Mouse (Mus musculus) neural tube, embryonic 14.5 days (tissue): ENCODE results near the gene Atxn1. TPM values are rescaled to one million over a fixed set of nuclear protein-coding genes. Genes with fewer than 3 reads are reported as not detected.

ENCODE experiments used
- ATAC-seq: fragments of 200-750 bp; cut with Nextera tagmentation; 2 replicates; pipeline ENCODE4 v1.8.0; 2017; ENCODE audit warnings: low read depth, mild to moderate bottlenecking, moderate TSS enrichment, moderate library complexity
- H3K27ac ChIP-seq: fragments of 300-500 bp; sonication (generic); 2 replicates; pipeline ENCODE4 v1.5.1; 2014; ENCODE audit warnings: low read depth, mild to moderate bottlenecking, control low read depth, low read length, moderate library complexity, mixed read lengths
- H3K27me3 ChIP-seq: fragments of 300-500 bp; sonication (generic); 2 replicates; pipeline ENCODE4 v1.6.1; 2014; ENCODE audit warnings: low read length; ENCODE audit not compliant: control insufficient read depth, insufficient read depth
- H3K36me3 ChIP-seq: fragments of 300-500 bp; sonication (generic); 2 replicates; pipeline ENCODE4 v1.6.1; 2014; ENCODE audit warnings: low read length, mixed read lengths; ENCODE audit not compliant: control insufficient read depth, insufficient read depth
- H3K4me1 ChIP-seq: fragments of 300-500 bp; sonication (generic); 2 replicates; pipeline ENCODE4 v1.6.1; 2014; ENCODE audit warnings: low read length; ENCODE audit not compliant: control insufficient read depth, insufficient read depth
- H3K4me2 ChIP-seq: fragments of 300-500 bp; sonication (generic); 2 replicates; pipeline ENCODE4 v1.6.1; 2014; ENCODE audit warnings: mild to moderate bottlenecking, low read depth, low read length, control low read depth
- H3K4me3 ChIP-seq: fragments of 300-500 bp; sonication (generic); 2 replicates; pipeline ENCODE4 v1.5.1; 2014; ENCODE audit warnings: low read depth, low read length, control low read depth, mixed read lengths
- H3K9ac ChIP-seq: fragments of 300-500 bp; sonication (generic); replicated peaks from 2 replicates; pipeline ENCODE4 v1.6.1; 2014; ENCODE audit warnings: low read depth, mild to moderate bottlenecking, control low read depth, low read length, mixed read lengths
- H3K9me3 ChIP-seq: fragments of 300-500 bp; sonication (generic); 2 replicates; pipeline ENCODE4 v1.6.1; 2016; ENCODE audit warnings: low read length; ENCODE audit not compliant: control insufficient read depth
- WGBS: fragments of 180-500 bp; shearing (Covaris S2); extraction: QIAGEN DNeasy Blood & Tissue Kit; methylation state at CpG from one replicate; pipeline ENCODE4 v1.1.7; 2014; 5-methylcytosine and 5-hydroxymethylcytosine counted together
- polyA plus RNA-seq: library from polyadenylated mRNA; unstranded; fragments of >200 nt; fragmentation: Nextera tagmentation; extraction: Ambion mirVana; gene quantifications from 2 replicates; pipeline ENCODE4 v1.2.1, GENCODE M21; 2014

Gene Atxn1
- polyA plus RNA-seq, 1 experiment from 2014 or later = 9.4 TPM

DNA sequence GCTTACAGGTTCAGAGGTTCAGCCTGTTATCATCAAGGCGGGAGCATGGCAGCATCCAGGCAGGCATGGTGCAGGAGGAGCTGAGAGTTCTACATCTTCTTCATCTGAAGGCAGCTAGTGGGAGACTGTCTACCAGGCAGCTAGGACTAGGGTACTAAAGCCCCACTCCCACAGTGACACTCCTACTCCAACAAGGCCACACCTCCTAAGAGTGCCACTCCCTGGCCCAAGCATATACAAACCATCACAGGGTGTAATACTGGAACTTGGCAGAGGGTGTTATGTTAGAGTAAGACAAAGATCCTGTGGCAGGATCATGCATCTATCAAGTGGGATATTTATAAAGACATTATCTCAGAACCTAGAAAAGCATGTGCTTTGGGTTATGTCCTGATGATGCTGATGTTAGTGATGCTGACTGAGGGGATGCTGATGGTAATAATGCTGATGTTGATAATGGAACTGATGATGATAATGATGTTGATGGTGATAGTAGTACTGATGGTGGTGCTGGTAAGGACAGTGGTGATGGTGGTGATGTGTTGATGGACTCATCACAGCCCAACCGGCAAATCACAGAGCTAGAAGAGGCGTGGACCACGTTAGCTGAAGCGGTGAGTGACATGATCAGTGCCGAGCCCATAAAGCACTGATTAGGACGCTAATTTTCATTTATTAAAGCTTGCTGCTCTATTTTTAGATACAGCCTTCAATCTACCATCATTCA lies 142.9 kb downstream of the Atxn1 start:
- no peaks in the 10 kb centered on the region for H3K4me1 ChIP-seq
- H3K27me3 ChIP-seq = no peaks in the 10 kb centered on the region
- H3K4me2 ChIP-seq = no peak overlapping the region
- no peak overlapping the region for H3K9ac ChIP-seq
- 96% methylated on average over 7 of the region's 7 CpGs for WGBS
- no peak for ATAC-seq
- H3K4me3 ChIP-seq = no peak overlapping the region
- no peak overlapping the region for H3K27ac ChIP-seq
- no peaks in the 10 kb centered on the region for H3K36me3 ChIP-seq
- no peaks in the 10 kb centered on the region for H3K9me3 ChIP-seq

GRCm38 (mm10) chr13:45820473-45821230 lies 144.2 kb downstream of the Atxn1 start:
- Histone ChIP-seq H3K27me3 (no peaks in the 10 kb centered on the region), H3K9me3 (no peaks in the 10 kb centered on the region), H3K4me3 (no peak overlapping the region), H3K36me3 (no peaks in the 10 kb centered on the region), H3K9ac (no peak overlapping the region), H3K4me2 (no peak overlapping the region), H3K27ac (no peak overlapping the region), H3K4me1 (no peaks in the 10 kb centered on the region)
- ATAC-seq = no peak
- WGBS = 42% methylated on average over 15 of the region's 15 CpGs

GRCm38 (mm10) chr13:45816670-45817069 lies 148.1 kb downstream of the Atxn1 start:
- Histone ChIP-seq H3K36me3 (no peaks in the 10 kb centered on the region), H3K27me3 (no peaks in the 10 kb centered on the region), H3K9me3 (no peaks in the 10 kb centered on the region), H3K4me1 (no peaks in the 10 kb centered on the region), H3K9ac (no peak overlapping the region), H3K27ac (no peak overlapping the region), H3K4me2 (no peak overlapping the region), H3K4me3 (no peak overlapping the region)
- WGBS = 53% methylated on average over 1 of the region's 1 CpGs
- no peak for ATAC-seq

- Histone ChIP-seq H3K4me1 (peaks cover 12% of the 10 kb centered on the region), H3K4me3 (no peak overlapping the region), H3K27ac (peak overlapping the region; percentile 22), H3K9ac (no peak overlapping the region), H3K36me3 (no peaks in the 10 kb centered on the region), H3K27me3 (no peaks in the 10 kb centered on the region), H3K4me2 (peak overlapping the region; percentile 11; the same call in 1 of the 2 replicates), H3K9me3 (no peaks in the 10 kb centered on the region)
- peak; percentile 17; the same call in 1 of the 2 replicates for ATAC-seq
- 33% methylated on average over 16 of the region's 16 CpGs for WGBS
Observed at GRCm38 (mm10) chr13:45809777-45810410, 154.9 kb downstream of the Atxn1 start.

DNA sequence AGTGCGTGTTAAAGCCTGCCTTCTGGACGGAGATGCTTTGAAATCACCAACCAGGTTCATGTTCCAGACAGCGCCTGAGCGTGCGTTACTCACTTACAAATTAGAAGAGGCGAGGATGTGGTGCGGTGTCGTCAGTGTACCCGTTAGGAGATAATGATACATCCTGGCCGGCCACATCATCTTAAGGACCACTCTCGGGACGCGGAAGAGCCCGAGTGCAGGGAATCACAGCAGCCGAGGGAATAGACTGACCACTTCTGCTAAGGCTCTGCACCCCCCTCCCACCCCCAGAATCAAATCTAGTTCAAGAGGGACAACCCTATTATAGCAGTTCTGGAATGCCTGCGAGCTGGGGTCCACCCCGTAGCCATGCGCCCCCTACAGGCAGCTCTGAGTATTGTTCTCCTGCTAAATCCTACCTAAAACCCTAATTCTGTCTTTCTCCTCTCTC lies 157.2 kb downstream of the Atxn1 start:
- Histone ChIP-seq H3K36me3 (no peaks in the 10 kb centered on the region), H3K4me1 (peaks cover 12% of the 10 kb centered on the region), H3K9me3 (no peaks in the 10 kb centered on the region), H3K27me3 (no peaks in the 10 kb centered on the region), H3K4me2 (peak overlapping the region; percentile 35), H3K4me3 (peak overlapping the region; percentile 5; the same call in 1 of the 2 replicates), H3K9ac (no peak overlapping the region), H3K27ac (no peak overlapping the region)
- peak; percentile 24; the same call in 1 of the 2 replicates for ATAC-seq
- WGBS = 26% methylated on average over 18 of the region's 18 CpGs

GRCm38 (mm10) chr13:45806600-45807525 lies 157.9 kb downstream of the Atxn1 start:
- no peaks in the 10 kb centered on the region for H3K36me3 ChIP-seq
- no peak overlapping the region for H3K9ac ChIP-seq
- ATAC-seq = no peak
- 45% methylated on average over 18 of the region's 18 CpGs for WGBS
- no peaks in the 10 kb centered on the region for H3K9me3 ChIP-seq
- no peak overlapping the region for H3K27ac ChIP-seq
- H3K4me1 ChIP-seq = peaks cover 12% of the 10 kb centered on the region
- peak overlapping the region; percentile 5; the same call in 1 of the 2 replicates for H3K4me3 ChIP-seq
- peak overlapping the region; percentile 35; the same call in 1 of the 2 replicates for H3K4me2 ChIP-seq
- H3K27me3 ChIP-seq = no peaks in the 10 kb centered on the region

DNA sequence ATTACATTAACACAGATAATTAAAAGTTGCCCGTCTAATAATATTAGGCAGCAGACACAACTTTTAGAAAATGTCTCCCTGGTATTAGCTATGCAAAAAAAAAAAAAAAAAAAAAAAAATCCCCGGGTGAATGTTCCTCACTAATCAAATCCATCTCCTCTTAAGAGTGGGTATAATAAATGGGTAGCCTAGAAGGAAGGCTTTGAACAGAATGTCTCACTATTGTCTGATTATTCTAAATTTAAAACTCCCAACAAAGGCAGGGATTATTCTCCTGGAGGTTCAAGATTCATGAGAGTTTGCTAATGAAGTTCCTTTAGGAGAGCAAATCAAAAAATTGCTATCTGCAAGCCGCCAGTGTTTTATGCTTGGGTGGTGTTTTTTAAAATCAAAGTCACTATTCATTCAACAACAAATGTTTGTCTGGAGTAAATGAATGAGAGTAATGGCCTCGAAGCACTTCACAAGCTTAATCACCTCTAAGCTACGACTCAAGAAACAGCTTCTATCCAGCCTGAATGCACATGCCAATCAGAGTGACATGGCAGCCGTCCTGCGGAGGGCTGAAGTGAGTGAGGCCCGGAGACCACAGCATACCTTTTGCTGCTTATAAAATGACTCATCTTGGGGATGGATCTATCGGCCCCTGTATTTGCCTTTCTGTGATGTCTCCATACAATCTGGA lies 158.8 kb downstream of the Atxn1 start:
- H3K27ac ChIP-seq = no peak overlapping the region
- H3K27me3 ChIP-seq = no peaks in the 10 kb centered on the region
- H3K4me3 ChIP-seq = no peak overlapping the region
- H3K9ac ChIP-seq = no peak overlapping the region
- no peaks in the 10 kb centered on the region for H3K36me3 ChIP-seq
- ATAC-seq = no peak
- H3K9me3 ChIP-seq = no peaks in the 10 kb centered on the region
- peaks cover 12% of the 10 kb centered on the region for H3K4me1 ChIP-seq
- no peak overlapping the region for H3K4me2 ChIP-seq
- WGBS = 32% methylated on average over 9 of the region's 9 CpGs
